Mouse (Mus musculus) bone marrow macrophage, adult 2 months (primary cell): ENCODE data around the gene 1700001P01Rik. TPM values are rescaled to one million over a fixed set of nuclear protein-coding genes. Genes with fewer than 3 reads are reported as not detected.
A peak's percentile ranks its signal among the peaks of the same experiment; 100 is the strongest.

Experiments
- H3K27ac ChIP-seq: 2 replicates; pipeline ENCODE4 v1.5.1; 2012; ENCODE audit warnings: low read depth, low read length; ENCODE audit not compliant: insufficient read depth
- H3K4me1 ChIP-seq: 2 replicates; pipeline ENCODE4 v1.6.1; 2012; ENCODE audit warnings: low read length; ENCODE audit not compliant: control insufficient read depth, insufficient read depth
- H3K4me3 ChIP-seq: 2 replicates; pipeline ENCODE4 v1.5.1; 2012; ENCODE audit warnings: mild to moderate bottlenecking, low read length, moderate library complexity; ENCODE audit not compliant: insufficient read depth
- CTCF ChIP-seq: IDR thresholded peaks from 2 replicates; pipeline ENCODE4 v1.5.1; 2012; ENCODE audit warnings: low read depth, mild to moderate bottlenecking, low read length, moderate library complexity
- POLR2A ChIP-seq: IDR thresholded peaks from 2 replicates; pipeline ENCODE4 v1.6.1; 2012; ENCODE audit warnings: mild to moderate bottlenecking, low read depth, low read length, borderline replicate concordance
- polyA plus RNA-seq: library from polyadenylated mRNA; stranded (reverse); fragments of >200 nt; gene quantifications from 2 replicates; pipeline ENCODE4 v1.2.4, GENCODE M21; 2012; ENCODE audit not compliant: missing spikeins, insufficient read depth, insufficient read length

1700001P01Rik gene
- polyA plus RNA-seq, 1 experiment = not detected

- Histone ChIP-seq H3K4me3 (no peak overlapping the region), H3K4me1 (peaks cover 54% of the 10 kb centered on the region), H3K27ac (peak overlapping the region; percentile 32; the same call in 1 of the 2 replicates)
- no peak for TF ChIP-seq CTCF
- no peak for TF ChIP-seq POLR2A
Measured at GRCm38 (mm10) chr11:97818571-97818970, 42.9 kb upstream of the 1700001P01Rik start.

- Histone ChIP-seq H3K4me3 (no peak overlapping the region), H3K4me1 (peaks cover 53% of the 10 kb centered on the region), H3K27ac (peak overlapping the region; percentile 26)
- TF ChIP-seq CTCF = no peak
- no peak for TF ChIP-seq POLR2A
Measured at GRCm38 (mm10) chr11:97818003-97818402, 42.3 kb upstream of the 1700001P01Rik start.

- peaks cover 50% of the 10 kb centered on the region for H3K4me1 ChIP-seq
- peak overlapping the region; percentile 64 for H3K27ac ChIP-seq
- TF ChIP-seq CTCF (no peak), POLR2A (no peak)
- no peak overlapping the region for H3K4me3 ChIP-seq
Measured at GRCm38 (mm10) chr11:97817379-97817778, 41.7 kb upstream of the 1700001P01Rik start.

GRCm38 (mm10) chr11:97816916-97817315, 41.2 kb upstream of the 1700001P01Rik start:
- H3K4me3 ChIP-seq = no peak overlapping the region
- H3K27ac ChIP-seq = peak overlapping the region; percentile 64; the same call in 1 of the 2 replicates
- TF ChIP-seq CTCF = no peak
- no peak for TF ChIP-seq POLR2A
- H3K4me1 ChIP-seq = peaks cover 48% of the 10 kb centered on the region

GRCm38 (mm10) chr11:97816176-97816575, 40.5 kb upstream of the 1700001P01Rik start:
- no peak for TF ChIP-seq CTCF
- TF ChIP-seq POLR2A = no peak
- H3K4me3 ChIP-seq = no peak overlapping the region
- no peak overlapping the region for H3K27ac ChIP-seq
- peaks cover 41% of the 10 kb centered on the region for H3K4me1 ChIP-seq

- H3K4me1 ChIP-seq = peaks cover 37% of the 10 kb centered on the region
- TF ChIP-seq POLR2A (no peak), CTCF (no peak)
- no peak overlapping the region for H3K4me3 ChIP-seq
- H3K27ac ChIP-seq = no peak overlapping the region
Measured at GRCm38 (mm10) chr11:97815736-97816135, 40.0 kb upstream of the 1700001P01Rik start.

- H3K4me1 ChIP-seq = peaks cover 38% of the 10 kb centered on the region
- no peak overlapping the region for H3K4me3 ChIP-seq
- H3K27ac ChIP-seq = no peak overlapping the region
- TF ChIP-seq CTCF = no peak
- TF ChIP-seq POLR2A = no peak
Measured at GRCm38 (mm10) chr11:97813746-97814515, 38.2 kb upstream of the 1700001P01Rik start.

- peaks cover 38% of the 10 kb centered on the region for H3K4me1 ChIP-seq
- no peak overlapping the region for H3K27ac ChIP-seq
- TF ChIP-seq POLR2A = no peak
- no peak for TF ChIP-seq CTCF
- no peak overlapping the region for H3K4me3 ChIP-seq
Measured at GRCm38 (mm10) chr11:97813085-97813484, 37.4 kb upstream of the 1700001P01Rik start.

- TF ChIP-seq POLR2A (no peak), CTCF (no peak)
- no peak overlapping the region for H3K27ac ChIP-seq
- peaks cover 39% of the 10 kb centered on the region for H3K4me1 ChIP-seq
- H3K4me3 ChIP-seq = no peak overlapping the region
Measured at GRCm38 (mm10) chr11:97812491-97812921, 36.8 kb upstream of the 1700001P01Rik start.

- Histone ChIP-seq H3K4me3 (no peak overlapping the region), H3K27ac (no peak overlapping the region), H3K4me1 (peaks cover 36% of the 10 kb centered on the region)
- TF ChIP-seq POLR2A (no peak), CTCF (no peak)
Measured at GRCm38 (mm10) chr11:97811569-97812362, 36.0 kb upstream of the 1700001P01Rik start.
